Mouse (Mus musculus) layer of hippocampus, adult 9-10 months (tissue): ENCODE data around the gene Ccdc9.
"Not testable (repeated sequence)": the region's sequence is repeated elsewhere in the genome, so short reads cannot be mapped to it uniquely, and the experiment has no call there.

Experiments
- DNase-seq: peaks from one replicate; pipeline ENCODE4 v3.0.0; 2022; ENCODE audit warnings: low spot score

Ccdc9 gene

DNA sequence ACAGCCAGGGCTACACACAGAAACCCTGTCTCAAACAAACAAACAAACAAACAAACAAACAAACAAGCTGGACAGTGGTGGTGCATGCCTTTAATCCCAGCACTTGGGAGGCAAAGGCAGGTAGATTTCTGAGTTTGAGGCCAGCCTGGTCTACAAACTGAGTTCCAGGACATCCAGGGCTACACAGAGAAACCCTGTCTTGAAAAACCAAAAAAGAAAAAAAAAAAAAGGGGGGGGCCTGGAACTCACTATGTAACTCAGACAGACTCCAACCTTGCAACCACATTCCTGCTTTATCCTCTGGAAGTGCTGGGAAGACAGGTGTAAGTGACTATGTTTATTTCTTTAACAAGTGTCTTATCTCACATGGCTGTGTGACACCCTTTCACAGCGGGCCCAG, 21.5 kb upstream of the Ccdc9 start, which contains the start of gene Bbc3:
TSS of gene Bbc3 (plus strand) at position 301 of the 400 bp plus-strand sequence.
- DNase-seq: not testable (repeated sequence)

- DNase-seq: not testable (repeated sequence)
These were observed 20.5 kb upstream of the Ccdc9 start for GRCm38 (mm10) chr7:16307141-16307540.

DNA sequence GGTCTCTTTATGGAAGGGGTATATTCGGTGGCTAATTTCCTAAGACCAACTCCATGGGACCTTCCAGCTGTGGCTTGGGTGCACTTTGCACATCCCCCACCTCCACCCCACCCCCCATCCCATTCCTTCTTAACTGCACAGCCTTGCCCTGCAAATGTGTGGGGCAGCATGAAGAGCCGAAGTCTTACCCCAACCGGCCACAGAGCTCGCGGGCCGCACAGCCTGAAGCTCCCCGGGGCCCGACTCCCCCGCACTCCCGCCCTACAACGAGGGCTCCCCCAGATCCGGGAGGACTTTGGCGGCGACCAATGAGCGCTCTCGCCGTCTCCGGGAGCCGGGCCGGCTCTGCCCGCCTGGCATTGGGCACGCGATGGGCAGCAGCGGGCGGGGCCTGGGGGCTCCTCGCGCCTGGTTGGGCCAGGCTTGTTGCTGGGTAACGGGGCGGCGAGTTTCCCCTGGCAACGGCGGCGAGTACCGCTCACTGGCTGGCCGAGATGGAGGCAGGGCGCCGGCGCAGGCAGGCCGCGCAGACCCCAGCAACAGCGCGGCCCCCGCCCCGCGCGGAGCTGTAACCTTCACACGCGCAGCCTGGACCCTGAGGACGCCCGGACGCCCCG, 12.9 kb upstream of the Ccdc9 start:
- no peak for DNase-seq

DNA sequence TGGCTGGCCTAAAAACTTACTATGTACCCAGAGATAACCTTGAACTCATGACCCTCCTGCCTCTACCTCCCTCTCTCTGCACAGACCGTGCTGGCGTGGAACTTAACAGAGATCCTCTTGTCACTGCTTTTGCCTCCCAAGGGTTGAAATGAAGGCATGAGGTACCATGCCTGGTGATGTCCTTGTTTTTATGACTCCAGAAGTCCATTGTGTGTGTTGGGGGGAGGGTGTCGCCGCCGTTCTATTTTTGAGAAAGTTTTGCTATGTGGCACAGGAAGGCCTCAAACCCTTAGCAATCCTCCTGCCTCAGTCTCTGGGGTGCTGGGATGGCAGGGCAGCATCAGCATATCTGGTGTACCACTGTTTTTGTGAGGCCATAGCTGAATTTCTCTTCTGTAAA, 12.3 kb upstream of the Ccdc9 start:
- no peak for DNase-seq

DNA sequence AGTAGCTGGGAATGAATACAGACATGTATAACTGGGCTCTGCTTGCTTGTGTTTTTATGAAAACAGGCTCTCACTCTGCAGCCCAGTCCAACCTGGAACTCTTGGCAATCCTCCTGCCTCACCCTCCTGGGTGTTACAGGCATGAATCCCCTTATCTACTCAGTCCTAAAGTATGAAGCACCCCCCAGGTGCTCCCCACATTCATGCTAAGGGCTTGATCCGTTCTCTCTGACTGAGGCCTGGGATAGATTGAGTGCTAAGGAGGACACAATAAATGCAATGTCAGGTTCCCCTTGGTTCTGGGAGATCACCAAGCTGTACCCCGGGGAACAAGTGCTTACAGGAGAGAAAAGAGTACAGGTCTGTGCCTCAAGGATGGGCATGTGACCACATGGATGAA, 11.0 kb upstream of the Ccdc9 start:
- no peak for DNase-seq

DNA sequence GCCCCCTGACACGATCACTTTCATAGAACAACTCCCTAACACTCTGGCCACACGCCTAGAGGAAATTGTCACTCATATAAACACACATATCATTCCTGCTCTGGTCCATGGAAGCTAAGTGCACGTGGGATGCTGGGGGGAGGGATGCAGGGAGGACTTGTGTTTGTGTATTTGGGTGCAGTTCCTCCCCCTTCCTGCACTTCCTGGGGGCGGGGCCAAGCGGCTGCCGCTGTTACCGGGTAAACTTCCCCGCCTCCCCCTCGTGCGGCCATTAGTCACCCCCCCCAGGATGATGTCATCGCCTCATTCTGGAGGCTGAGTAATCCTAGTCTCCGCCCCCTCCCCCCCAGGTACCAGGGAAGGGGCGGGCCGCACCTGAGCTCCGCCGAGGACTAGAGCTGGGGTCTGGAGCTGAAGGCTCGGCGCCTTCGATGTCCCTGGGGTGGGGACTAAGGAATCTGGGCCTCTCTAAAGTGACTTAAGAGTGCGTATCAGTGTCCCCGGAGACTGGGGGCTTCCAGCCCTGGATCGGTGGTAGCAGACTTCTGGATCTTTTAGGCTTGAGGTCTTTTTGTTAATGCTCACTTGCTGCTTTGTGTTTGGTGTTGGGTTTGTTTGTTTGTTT, 10.3 kb upstream of the Ccdc9 start:
- DNase-seq: peak; percentile 59

DNA sequence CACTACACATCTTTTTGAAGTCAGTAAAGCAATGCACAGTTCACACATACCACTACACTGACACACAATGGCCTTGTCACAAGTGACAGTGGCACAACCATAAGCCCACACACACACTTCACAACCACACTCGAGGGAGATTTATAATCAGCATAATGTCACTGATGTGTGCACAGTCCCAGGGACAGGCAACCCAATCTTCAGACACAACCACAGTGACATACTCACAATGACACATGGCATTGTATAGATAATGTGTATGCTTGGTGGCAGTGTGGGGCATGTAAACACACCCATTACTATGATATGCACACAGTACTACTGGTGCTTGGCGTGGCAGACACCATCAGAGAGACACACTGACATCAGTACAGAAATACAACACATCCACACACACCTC, 9.6 kb upstream of the Ccdc9 start:
- DNase-seq: no peak

DNA sequence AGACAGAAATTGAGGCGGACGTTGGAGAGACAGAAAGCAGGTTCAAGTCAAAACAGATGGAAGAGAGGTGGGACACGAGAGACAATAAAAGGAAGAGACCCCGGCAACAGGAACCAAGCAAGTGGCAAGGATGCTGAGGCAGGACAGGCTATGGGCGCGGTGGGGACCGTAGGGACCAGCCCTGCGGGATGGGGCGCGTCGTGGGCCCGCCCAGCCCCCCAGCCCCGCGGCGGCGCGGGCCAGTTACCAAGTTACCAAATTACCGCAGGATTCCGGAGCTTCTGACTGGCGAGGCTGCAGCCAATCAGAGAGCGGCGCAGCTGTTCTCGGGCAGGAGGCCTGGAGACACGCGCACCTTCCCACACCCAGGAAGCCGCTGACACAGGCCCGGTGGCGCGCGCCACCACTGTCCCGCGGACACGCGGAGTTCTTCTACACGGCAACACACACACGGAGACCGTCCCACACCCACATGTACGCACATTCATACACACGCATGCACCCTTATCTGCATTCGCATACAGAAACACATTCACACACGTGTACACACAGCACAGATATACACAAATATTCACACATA, 8.8 kb upstream of the Ccdc9 start:
- DNase-seq: peak; percentile 39

GRCm38 (mm10) chr7:16294837-16295236, 8.2 kb upstream of the Ccdc9 start:
- DNase-seq: no peak

DNA sequence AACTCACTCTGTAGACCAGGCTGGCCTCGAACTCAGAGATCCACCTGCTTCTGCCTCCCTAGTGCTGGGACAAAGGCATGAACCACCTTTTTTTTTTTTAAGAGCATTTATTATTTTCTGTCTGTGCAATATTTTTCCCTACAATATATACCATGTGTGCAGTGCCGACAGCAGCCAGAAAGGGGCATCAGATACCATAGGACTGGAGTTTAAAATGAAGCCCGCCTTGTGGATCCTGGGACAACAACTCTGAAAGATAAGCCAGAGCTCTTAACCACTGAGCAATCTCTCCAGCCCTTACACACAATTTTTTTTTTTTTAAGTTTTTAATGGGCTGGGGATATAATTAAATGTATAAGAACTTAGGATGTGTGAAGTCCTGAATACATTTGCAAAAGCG, 7.8 kb upstream of the Ccdc9 start:
- no peak for DNase-seq

DNA sequence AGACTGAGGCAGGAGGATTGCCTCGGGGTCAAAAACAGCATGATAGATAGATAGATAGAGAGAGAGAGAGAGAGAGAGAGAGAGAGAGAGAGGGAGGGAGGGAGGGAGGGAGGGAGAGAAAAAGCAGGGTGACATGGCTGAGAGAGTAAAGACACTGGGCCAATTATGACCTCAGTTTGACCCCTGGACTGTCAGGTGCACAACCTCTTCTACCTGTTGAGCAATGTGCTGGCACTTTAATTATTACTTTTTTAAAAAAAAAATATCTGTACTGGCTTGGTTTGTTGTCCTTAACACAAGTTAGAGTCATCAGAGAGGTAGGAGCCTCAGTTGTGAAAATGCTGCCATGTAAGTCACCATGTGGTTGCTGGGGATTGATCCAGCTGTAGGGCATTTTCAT, 1.2 kb upstream of the Ccdc9 start:
- DNase-seq: no peak

GRCm38 (mm10) chr7:16287016-16287415, 421 bp upstream of the Ccdc9 start:
- no peak for DNase-seq

DNA sequence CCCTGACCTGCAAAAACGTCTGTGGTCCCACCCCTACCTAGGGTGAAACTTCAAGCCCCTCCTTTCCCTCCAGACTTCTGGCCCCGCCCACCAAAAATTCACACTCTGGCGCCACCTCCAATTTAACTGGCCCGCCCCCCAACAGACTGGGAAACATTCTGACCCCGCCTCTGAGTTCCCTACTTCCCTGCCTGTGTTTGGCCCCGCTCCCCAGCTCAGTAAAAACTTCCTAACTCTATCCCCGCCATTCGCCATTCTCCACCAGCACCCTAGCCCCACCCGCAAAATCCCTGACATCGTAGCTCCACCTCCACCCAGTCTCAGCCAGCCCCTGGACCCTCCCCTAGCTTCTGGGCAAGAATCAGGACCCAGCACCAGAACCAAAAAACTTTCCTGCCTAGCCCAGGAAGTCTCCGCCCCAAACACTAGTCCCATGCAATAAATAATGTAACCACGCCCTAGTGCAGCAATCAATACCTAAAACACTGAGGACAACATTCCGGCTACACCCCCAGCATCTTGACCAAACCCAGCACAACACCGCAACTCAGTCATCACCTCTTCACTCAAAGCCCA, 1.1 kb downstream of the Ccdc9 start:
- DNase-seq: peak; percentile 20

- no peak for DNase-seq
These were observed 1.7 kb downstream of the Ccdc9 start for GRCm38 (mm10) chr7:16284904-16285303.

- DNase-seq: no peak
These were observed 2.6 kb downstream of the Ccdc9 start for GRCm38 (mm10) chr7:16284001-16284400.

DNA sequence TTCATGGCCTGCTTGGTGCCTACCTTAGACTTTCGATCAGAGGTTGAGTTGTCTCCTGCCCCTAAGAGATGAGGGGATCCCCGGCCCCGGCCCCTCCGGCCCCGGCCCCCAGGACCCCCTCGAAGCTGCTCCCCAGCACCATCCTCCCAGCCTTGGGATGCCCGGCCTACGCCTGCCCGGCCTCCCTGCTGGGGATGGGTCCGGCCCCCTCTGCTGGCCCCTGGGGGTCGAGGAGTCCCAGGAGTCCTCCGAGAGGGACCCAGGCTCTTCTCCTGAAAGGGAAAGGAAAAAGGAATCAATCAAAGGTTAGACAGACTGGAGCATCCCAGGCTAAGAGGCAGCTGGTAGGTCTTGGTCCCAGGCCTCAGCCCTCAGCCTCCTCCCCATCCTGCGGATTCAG, 4.3 kb downstream of the Ccdc9 start:
- DNase-seq: no peak

DNA sequence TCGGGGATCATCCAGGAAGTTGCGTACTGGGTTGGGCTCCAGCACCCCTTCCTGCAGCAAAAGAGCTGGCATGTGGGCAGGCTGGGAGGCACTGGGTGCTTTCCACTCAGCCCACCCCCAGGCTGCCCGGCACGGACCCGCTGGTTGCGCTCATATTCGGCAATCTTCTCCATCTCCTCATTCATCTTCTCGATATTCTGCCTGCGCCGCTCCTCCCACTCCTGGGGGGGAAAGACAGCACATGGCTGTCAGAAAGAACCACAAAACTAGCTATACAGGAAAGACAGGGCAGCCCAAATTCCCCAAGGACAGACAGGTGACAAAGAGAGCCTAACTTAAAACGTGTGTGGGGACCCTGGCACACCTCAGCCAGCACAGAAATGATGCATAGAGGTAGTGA, 5.9 kb downstream of the Ccdc9 start:
- DNase-seq: no peak

DNA sequence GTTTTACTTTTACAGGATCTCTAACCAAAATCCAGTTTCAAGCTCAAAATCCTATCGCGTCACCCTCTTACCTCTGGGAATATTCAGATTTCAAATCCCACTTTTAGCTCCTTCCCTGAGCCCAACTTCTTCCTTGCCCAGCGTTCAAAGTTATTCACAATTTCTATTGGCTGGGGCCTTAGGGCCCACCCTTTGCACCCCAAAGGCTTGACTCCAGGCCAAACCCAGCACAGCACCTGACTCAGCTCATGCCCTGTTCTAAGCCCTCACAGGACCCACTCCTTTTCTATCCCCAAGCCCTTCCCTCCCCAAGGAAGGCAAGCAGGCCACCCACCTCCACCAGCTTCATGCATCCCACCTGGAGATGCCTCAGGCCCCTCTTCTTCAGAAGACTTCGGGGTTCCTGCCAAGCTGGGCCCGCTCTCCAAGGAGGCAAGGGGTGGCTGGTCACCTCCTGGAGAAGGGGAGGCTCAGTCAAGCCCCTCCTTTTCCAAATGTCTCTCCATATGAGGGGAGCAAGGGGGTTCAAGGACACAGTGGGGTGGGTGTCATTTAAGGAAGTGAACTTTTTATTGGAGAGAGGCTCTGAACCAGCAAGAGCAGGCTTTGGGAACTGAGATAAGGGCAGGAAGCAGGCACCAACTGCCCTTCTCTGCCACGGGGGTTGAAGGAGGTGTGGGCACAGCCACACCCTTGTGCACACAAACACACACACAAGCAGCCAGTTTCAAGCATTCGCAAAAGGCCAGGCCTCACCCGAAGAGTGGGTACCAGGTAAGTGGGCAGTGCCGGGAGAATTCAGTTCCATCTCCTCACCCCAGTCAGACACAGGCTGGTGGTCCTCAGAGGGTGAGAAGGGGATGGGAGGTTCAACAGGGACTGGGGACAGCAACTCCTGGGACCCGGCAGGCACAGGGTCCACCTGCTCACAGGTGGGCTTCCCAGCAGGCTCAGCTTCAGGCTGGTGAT, 11.4 kb downstream of the Ccdc9 start:
- no peak for DNase-seq

DNA sequence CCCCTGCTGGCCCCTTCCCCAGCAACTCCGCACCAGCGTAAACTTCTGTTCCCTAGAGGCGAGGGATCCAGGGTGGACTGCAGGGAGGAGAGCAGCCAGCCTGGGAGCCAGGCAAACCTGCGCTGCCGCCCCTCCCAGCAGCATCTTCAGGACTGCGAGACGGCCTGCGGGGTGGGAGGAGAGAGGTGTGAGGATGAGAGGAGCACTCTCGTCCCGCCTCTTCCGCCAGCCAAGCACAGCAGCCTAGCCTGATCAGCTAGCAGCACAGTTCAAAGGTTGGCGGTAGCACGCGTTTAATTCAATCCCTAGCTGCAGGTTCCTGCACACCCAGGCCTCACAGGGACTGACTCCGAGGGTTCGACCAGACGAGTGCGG, 12.8 kb downstream of the Ccdc9 start:
- DNase-seq: no peak

DNA sequence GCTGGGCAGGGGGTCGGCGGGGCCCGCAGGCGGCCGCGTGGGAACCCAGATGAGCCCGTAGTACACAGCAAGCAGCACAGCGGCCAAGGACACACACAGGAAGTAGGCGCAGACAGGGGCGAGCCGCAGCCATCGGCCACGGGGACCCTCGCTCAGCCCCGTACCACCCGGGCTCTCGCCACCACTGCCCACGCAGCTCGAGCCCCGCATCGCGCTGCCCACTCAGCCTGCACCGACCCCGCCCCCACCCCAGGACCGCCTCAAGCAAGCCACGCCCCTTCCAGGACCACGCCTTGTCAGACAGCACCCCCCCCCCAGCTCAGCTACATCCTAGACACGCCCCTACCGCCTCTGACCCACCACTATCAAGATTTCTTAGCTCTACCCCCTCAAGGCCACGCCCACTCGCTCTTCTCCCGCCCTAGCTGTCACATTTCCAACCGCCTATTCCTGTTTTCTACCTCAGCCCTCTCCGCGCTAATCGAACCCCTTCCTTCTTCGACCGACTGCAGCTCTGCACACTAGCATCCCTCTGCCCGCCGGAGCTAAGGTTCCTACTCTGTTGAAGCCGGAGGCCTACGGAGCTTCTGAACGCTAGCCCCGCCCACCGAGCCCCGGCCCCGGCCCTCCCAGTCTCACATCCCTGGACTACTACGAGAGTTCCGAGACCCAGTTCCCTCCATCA, 13.4 kb downstream of the Ccdc9 start, which contains the start of gene Inafm1:
TSS of gene Inafm1 (minus strand) at position 537 of the 685 bp plus-strand sequence.
- DNase-seq: no peak

- DNase-seq: no peak
These were observed 13.9 kb downstream of the Ccdc9 start for GRCm38 (mm10) chr7:16272681-16273080.

DNA sequence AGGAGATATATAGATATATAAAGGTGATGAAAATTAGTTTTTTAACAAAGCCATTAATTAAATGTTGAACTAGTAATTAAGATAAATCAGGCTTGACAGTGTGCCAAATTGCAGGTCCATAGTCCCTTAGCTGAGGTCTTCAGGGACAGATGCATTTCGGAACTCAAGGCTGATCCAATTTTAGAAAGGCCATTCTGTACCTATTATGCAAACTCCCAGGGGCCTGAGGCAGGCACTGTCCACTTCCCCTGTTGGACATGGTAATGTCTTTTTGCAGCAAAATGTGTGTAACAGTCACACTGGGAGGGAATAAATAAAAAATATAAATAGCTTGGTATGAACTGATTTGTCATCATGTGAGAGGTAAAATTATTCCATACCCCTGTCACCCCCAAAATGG, 15.5 kb downstream of the Ccdc9 start:
- DNase-seq: no peak
